Mouse (Mus musculus) hindbrain, embryonic 12.5 days (tissue): Measurements from ENCODE around the gene Cbx4. TPM values are rescaled to one million over a fixed set of nuclear protein-coding genes. Genes with fewer than 3 reads are reported as not detected.

Source experiments
- ATAC-seq: fragments of 200-750 bp; cut with Nextera tagmentation; 2 replicates; pipeline ENCODE4 v1.8.0; 2017; ENCODE audit warnings: moderate TSS enrichment; ENCODE audit not compliant: low FRiP score
- H3K27ac ChIP-seq: fragments of 300-500 bp; sonication (generic); 2 replicates; pipeline ENCODE4 v1.5.1; 2016; ENCODE audit warnings: mild to moderate bottlenecking
- H3K27me3 ChIP-seq: fragments of 300-500 bp; sonication (generic); 2 replicates; pipeline ENCODE4 v1.6.1; 2016; ENCODE audit warnings: mild to moderate bottlenecking
- H3K36me3 ChIP-seq: fragments of 300-500 bp; sonication (generic); 2 replicates; pipeline ENCODE4 v1.6.1; 2016; ENCODE audit warnings: mild to moderate bottlenecking
- H3K4me1 ChIP-seq: fragments of 300-500 bp; sonication (generic); 2 replicates; pipeline ENCODE4 v1.6.1; 2016
- H3K4me2 ChIP-seq: fragments of 300-500 bp; sonication (generic); replicated peaks from 2 replicates; pipeline ENCODE4 v1.6.1; 2016; ENCODE audit warnings: mild to moderate bottlenecking
- H3K4me3 ChIP-seq: fragments of 300-500 bp; sonication (generic); 2 replicates; pipeline ENCODE4 v1.5.1; 2016; ENCODE audit warnings: mild to moderate bottlenecking
- H3K9ac ChIP-seq: fragments of 300-500 bp; sonication (generic); 2 replicates; pipeline ENCODE4 v1.6.1; 2016; ENCODE audit warnings: mild to moderate bottlenecking, moderate library complexity
- H3K9me3 ChIP-seq: fragments of 300-500 bp; sonication (generic); replicated peaks from 2 replicates; pipeline ENCODE4 v1.6.1; 2016; ENCODE audit warnings: mild to moderate bottlenecking
- WGBS: fragments of 180-500 bp; shearing (Covaris S2); methylation state at CpG from one replicate; pipeline ENCODE4 v1.1.7; 2016; 5-methylcytosine and 5-hydroxymethylcytosine counted together
- polyA plus RNA-seq: library from polyadenylated mRNA; unstranded; fragments of >200 nt; fragmentation: Nextera tagmentation; extraction: Ambion mirVana; gene quantifications from 2 replicates; pipeline ENCODE4 v1.2.1, GENCODE M21; 2016

Cbx4 gene
- 13.2 and 15.0 TPM in 2 replicates for polyA plus RNA-seq

- peak within 1 kb of the TSS; percentile 85 for H3K4me3 ChIP-seq
- H3K4me1 ChIP-seq, result peaks cover 65% of the 10 kb centered on the region
- under 1% methylated on average over 67 of the region's 67 CpGs for WGBS
- peak within 1 kb of the TSS; percentile 99 for H3K27ac ChIP-seq
- peak within 1 kb of the TSS; percentile 92 for H3K9ac ChIP-seq
- peaks cover 77% of the 10 kb centered on the region for H3K27me3 ChIP-seq
- no peaks in the 10 kb centered on the region for H3K9me3 ChIP-seq
- H3K4me2 ChIP-seq, result peak within 1 kb of the TSS; percentile 88
- ATAC-seq, result peak; percentile 87
- peaks cover 8% of the 10 kb centered on the region for H3K36me3 ChIP-seq
Measured at GRCm38 (mm10) chr11:119086144-119086971, at the start of gene Cbx4. Gene Cbx4 (minus strand): TSS chr11:119086221.

- H3K9me3 ChIP-seq, result peaks cover 3% of the 10 kb centered on the region; the same call in 1 of the 2 replicates
- H3K27me3 ChIP-seq, result 0 out of 2 replicates have a peak, but pooled peaks cover 4% of the 10 kb centered on the region
Measured at GRCm38 (mm10) chr11:119134586-119134985, 48.6 kb upstream of the Cbx4 start.

GRCm38 (mm10) chr11:119133437-119134221 lies 47.6 kb upstream of the Cbx4 start:
- Histone ChIP-seq H3K4me3 (no peak overlapping the region), H3K27ac (no peak overlapping the region), H3K27me3 (peaks cover 10% of the 10 kb centered on the region; the same call in 1 of the 2 replicates), H3K4me2 (no peak overlapping the region), H3K36me3 (no peaks in the 10 kb centered on the region), H3K9me3 (peaks cover 3% of the 10 kb centered on the region; the same call in 1 of the 2 replicates), H3K4me1 (peaks cover 29% of the 10 kb centered on the region), H3K9ac (no peak overlapping the region)
- WGBS, result 80% methylated on average over 5 of the region's 5 CpGs
- no peak for ATAC-seq

More at GRCm38 (mm10) chr11:119134586-119134985, 48.6 kb upstream of the Cbx4 start:
- Histone ChIP-seq H3K9ac (no peak overlapping the region), H3K4me3 (no peak overlapping the region), H3K4me1 (peaks cover 19% of the 10 kb centered on the region), H3K36me3 (no peaks in the 10 kb centered on the region), H3K4me2 (peak overlapping the region; percentile 9; the same call in 1 of the 2 replicates), H3K27ac (peak overlapping the region; percentile 24; the same call in 1 of the 2 replicates)
- no peak for ATAC-seq
- 16% methylated on average over 17 of the region's 17 CpGs for WGBS

DNA sequence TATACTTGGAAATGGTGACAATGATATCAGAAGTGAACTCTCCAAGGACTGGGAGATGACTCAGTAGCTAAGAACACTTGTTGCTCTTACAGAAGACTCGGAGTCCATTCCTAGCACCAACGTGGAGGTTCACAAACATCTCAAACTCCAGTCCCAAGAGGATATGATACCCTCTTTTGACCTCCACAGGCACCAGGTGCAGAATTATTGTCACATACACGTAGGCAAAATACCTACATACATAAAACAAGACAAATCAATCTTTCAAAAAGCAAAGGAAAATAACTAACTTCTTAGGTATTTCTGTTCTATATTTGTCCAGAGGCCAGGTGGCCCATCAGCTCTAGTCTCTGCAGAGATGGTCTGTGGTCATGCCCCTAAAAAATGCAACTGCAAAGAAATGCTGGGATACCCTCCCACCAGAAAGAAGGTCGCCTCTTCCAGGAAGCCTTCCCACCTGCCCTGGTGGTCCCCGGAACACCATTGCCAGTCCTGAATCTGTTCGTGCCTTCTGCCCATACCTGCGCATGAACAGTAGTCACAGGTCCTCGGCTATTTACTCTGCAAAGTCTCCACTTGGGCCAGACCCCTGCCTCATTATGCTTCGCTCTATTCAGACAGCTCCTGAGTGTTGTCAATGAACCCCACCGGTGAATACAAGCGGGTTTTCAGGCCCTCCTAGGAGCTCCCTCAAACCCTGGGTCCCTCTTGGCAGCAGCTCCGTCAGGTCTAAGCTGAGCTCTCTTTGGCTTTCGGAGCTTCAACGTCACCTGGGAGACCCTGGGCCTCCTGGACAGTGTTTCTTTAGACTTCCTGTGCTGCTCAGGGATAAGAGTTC lies 46.4 kb upstream of the Cbx4 start:
- peaks cover 13% of the 10 kb centered on the region for H3K27me3 ChIP-seq
- 79% methylated on average over 14 of the region's 14 CpGs for WGBS
- H3K9me3 ChIP-seq, result peaks cover 3% of the 10 kb centered on the region; the same call in 1 of the 2 replicates
- H3K4me1 ChIP-seq, result peaks cover 41% of the 10 kb centered on the region
- H3K27ac ChIP-seq, result no peak overlapping the region
- no peak overlapping the region for H3K9ac ChIP-seq
- no peak overlapping the region for H3K4me2 ChIP-seq
- ATAC-seq, result no peak
- no peak overlapping the region for H3K4me3 ChIP-seq
- H3K36me3 ChIP-seq, result no peaks in the 10 kb centered on the region

- H3K27ac ChIP-seq, result peak overlapping the region; percentile 69
- no peak overlapping the region for H3K9ac ChIP-seq
- peaks cover 18% of the 10 kb centered on the region for H3K27me3 ChIP-seq
- H3K4me3 ChIP-seq, result peak overlapping the region; percentile 6; the same call in 1 of the 2 replicates
- peaks cover 3% of the 10 kb centered on the region; the same call in 1 of the 2 replicates for H3K9me3 ChIP-seq
- 0 out of 2 replicates have a peak, but pooled peaks have one; percentile 31 for ATAC-seq
- 13% methylated on average over 21 of the region's 24 CpGs for WGBS
- peaks cover 62% of the 10 kb centered on the region for H3K4me1 ChIP-seq
- peak overlapping the region; percentile 45 for H3K4me2 ChIP-seq
- no peaks in the 10 kb centered on the region for H3K36me3 ChIP-seq
Measured at GRCm38 (mm10) chr11:119130081-119130765, 44.2 kb upstream of the Cbx4 start.

DNA sequence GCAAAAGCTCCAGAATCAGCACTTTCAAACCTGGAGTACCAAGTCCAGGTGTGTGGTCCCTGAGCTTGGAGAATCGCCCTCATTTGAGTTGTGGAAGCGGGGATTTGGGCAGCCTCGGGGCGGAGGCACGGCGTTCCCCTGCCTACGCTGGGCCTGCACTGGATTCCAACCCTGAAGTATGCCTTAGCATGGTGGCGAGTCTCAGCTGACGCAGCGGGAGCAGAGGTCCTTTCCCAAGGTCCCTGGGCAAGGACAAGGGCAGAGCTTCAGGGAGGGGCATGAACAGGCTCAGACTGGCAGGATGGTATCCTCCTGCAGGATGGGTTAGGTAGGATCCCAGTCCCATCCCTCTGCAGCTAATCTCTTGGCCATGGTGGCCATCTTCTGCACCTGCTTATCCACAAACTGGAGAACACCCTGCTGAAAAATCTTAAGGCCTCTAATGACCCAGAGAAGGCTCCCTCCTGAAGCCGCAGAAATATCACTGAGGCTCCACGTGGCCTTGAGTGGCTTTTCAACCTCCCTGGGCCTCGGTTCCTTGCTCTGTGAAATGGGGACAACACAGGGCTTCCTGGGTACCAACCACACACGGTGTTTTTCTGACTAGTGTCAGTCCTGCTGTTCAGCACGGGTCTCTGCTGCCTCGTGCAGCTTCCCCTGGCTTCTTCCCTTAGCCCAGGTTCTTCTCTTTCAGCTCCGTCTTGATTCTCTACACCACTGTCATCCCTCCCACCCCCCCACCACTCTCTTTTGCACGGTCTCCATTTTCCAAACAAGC lies 43.4 kb upstream of the Cbx4 start:
- H3K27me3 ChIP-seq, result peaks cover 18% of the 10 kb centered on the region
- 0 out of 2 replicates have a peak overlapping the region, but pooled peaks have one; percentile 6 for H3K4me3 ChIP-seq
- H3K27ac ChIP-seq, result peak overlapping the region; percentile 69
- no peak for ATAC-seq
- H3K4me1 ChIP-seq, result peaks cover 57% of the 10 kb centered on the region
- no peaks in the 10 kb centered on the region for H3K36me3 ChIP-seq
- no peak overlapping the region for H3K9ac ChIP-seq
- peaks cover 3% of the 10 kb centered on the region; the same call in 1 of the 2 replicates for H3K9me3 ChIP-seq
- WGBS, result 54% methylated on average over 17 of the region's 18 CpGs
- peak overlapping the region; percentile 45 for H3K4me2 ChIP-seq

- H3K27ac ChIP-seq, result no peak overlapping the region
- peaks cover 3% of the 10 kb centered on the region; the same call in 1 of the 2 replicates for H3K9me3 ChIP-seq
- H3K4me3 ChIP-seq, result no peak overlapping the region
- H3K36me3 ChIP-seq, result no peaks in the 10 kb centered on the region
- H3K4me2 ChIP-seq, result no peak overlapping the region
- H3K27me3 ChIP-seq, result peaks cover 18% of the 10 kb centered on the region
- ATAC-seq, result no peak
- 40% methylated on average over 11 of the region's 11 CpGs for WGBS
- H3K4me1 ChIP-seq, result peaks cover 52% of the 10 kb centered on the region
- no peak overlapping the region for H3K9ac ChIP-seq
Measured at GRCm38 (mm10) chr11:119128668-119129280, 42.8 kb upstream of the Cbx4 start.

DNA sequence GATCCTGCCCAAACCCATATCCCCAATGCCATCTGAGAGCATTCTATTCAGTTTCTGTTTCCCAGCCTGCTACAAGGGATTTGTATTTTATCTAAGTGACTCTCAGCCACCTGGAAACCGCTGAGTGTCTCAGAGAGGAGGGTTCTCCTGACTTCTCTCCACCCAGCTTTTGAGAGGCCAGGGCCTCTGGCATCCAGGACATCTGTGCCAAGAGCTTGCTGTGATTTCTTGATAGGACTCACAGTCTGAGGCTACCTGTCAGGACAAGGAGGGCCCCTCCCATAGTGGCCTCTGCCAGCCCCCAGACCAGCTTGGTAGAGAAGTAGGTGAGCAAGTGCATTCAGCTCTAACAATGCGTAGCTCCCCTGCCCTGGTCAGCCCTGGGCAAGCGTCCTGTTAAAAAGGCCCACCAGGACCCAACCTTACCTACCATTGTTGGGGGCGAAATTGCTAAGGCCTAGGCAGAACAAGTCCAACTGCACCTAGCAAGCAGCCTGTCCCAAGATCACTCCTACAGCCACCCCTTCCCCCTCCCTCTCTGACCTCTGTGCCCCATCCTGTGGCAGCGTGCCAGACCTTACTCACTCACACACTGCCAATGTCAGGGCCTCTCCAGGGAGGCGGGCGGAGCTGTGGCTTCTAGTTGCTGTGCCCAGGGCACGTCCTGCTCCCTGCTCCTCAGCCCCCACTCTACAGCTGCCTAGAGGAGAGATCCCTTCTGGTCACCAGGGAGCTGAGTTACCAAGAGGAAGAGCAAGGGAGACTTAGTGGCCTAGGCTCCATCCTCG lies 41.9 kb upstream of the Cbx4 start:
- Histone ChIP-seq H3K27me3 (peaks cover 18% of the 10 kb centered on the region), H3K9ac (no peak overlapping the region), H3K4me2 (no peak overlapping the region), H3K9me3 (peaks cover 3% of the 10 kb centered on the region; the same call in 1 of the 2 replicates), H3K4me1 (peaks cover 51% of the 10 kb centered on the region), H3K4me3 (no peak overlapping the region), H3K27ac (no peak overlapping the region), H3K36me3 (no peaks in the 10 kb centered on the region)
- 0 out of 2 replicates have a peak, but pooled peaks have one; percentile 20 for ATAC-seq
- WGBS, result 59% methylated on average over 9 of the region's 9 CpGs

DNA sequence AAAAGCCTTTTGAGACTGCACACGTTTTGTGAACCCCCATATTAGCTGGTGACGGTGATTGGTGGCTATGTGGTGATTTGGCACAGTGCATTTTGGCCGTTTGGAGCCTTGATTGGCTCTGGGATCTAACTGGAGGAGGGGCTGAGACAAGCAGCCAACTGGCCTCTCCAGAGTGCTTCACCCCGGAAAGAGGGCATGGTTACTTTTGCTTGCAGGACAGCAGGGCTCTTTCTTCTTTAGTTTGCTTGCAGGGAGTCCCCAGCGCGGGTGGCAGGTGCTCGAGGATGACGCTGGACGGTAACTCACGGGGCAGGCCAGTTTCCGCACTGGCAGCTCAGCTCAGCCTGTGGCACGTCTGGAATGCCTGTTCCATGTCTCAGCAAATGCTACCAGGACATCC lies 41.1 kb upstream of the Cbx4 start:
- Histone ChIP-seq H3K27me3 (peaks cover 18% of the 10 kb centered on the region), H3K27ac (peak overlapping the region; percentile 32; the same call in 1 of the 2 replicates), H3K36me3 (no peaks in the 10 kb centered on the region), H3K4me1 (peaks cover 51% of the 10 kb centered on the region), H3K9ac (no peak overlapping the region), H3K4me2 (no peak overlapping the region), H3K9me3 (peaks cover 3% of the 10 kb centered on the region; the same call in 1 of the 2 replicates), H3K4me3 (no peak overlapping the region)
- no peak for ATAC-seq
- 44% methylated on average over 12 of the region's 12 CpGs for WGBS
